ENCODE assay signal across 17 mouse cellular contexts in genomic region chr8:126844627-126845026, GRCm38 (mm10).
DNase-seq lines count a peak whose midpoint lies in the region; ATAC-seq and TF ChIP-seq lines count a peak whose summit lies in the region.
"Had no signal": no experiment of that assay in that cellular context is flagged by ENCODE, and none has a peak within 500 bp of the region (broad histone marks: within the 10 kb centered on the region; RNA-seq: fewer than 3 reads in every experiment).

No protein-coding gene starts in this region.

- DNase-seq in liver, embryonic 11.5 days (ENCODE audit: low spot score), result no peak
- DNase-seq in lung, adult 2 months, result peak; percentile 72
- peak; percentile 91 for DNase-seq in lung, postnatal 25 days (ENCODE audit: low spot score)
- no peak for DNase-seq in cerebellum, postnatal 36 days
- DNase-seq in kidney, postnatal 25 days, result no peak
- no peak for DNase-seq in cerebellum, postnatal 4 days (ENCODE audit: low spot score in 2 of 2)
- DNase-seq: cerebellum, adult 11 months; cerebellum, postnatal 14 days; kidney, adult 8-10 months; kidney, postnatal 36 days; thymus, adult 18-20 months had no signal

- H3K4me1 ChIP-seq in liver, embryonic 16.5 days (ENCODE audit: control insufficient read depth, low read depth, low read length), result peaks cover 32% of the 10 kb centered on the region
- H3K4me1 ChIP-seq in liver, embryonic 11.5 days (replicated peaks; ENCODE audit: control insufficient read depth, insufficient read depth, low read length), result peaks cover 38% of the 10 kb centered on the region
- H3K4me1 ChIP-seq in lung, adult 2 months (ENCODE audit: control insufficient read depth, insufficient read depth, low read length), result peaks cover 24% of the 10 kb centered on the region

- H3K4me2 ChIP-seq in liver, embryonic 16.5 days (ENCODE audit: low read depth, low read length), result no peak overlapping the region
- H3K4me2 ChIP-seq in liver, embryonic 11.5 days, result no peak overlapping the region
- H3K4me2 ChIP-seq: forebrain, embryonic 13.5 days; heart, embryonic 12.5 days; hindbrain, embryonic 14.5 days; limb, embryonic 15.5 days had no signal

- TF ChIP-seq POLR2A in lung, adult 2 months (IDR thresholded peaks at IDR 0.05; ENCODE audit: borderline replicate concordance, extremely low read depth, low read depth, low read length), result no peak

- no peak overlapping the region for H3K9ac ChIP-seq in liver, embryonic 16.5 days (ENCODE audit: low read depth, low read length)
- no peak overlapping the region for H3K9ac ChIP-seq in liver, embryonic 11.5 days (ENCODE audit: low read depth, low read length)
- H3K9ac ChIP-seq: forebrain, embryonic 13.5 days; heart, embryonic 12.5 days; hindbrain, embryonic 14.5 days; limb, embryonic 15.5 days had no signal

- H3K27me3 ChIP-seq in liver, embryonic 16.5 days (ENCODE audit: control insufficient read depth, insufficient read depth, low read depth, low read length), result no peaks in the 10 kb centered on the region
- H3K27me3 ChIP-seq in liver, embryonic 11.5 days (replicated peaks; ENCODE audit: control insufficient read depth, insufficient read depth, low read length), result no peaks in the 10 kb centered on the region
- H3K27me3 ChIP-seq: forebrain, embryonic 13.5 days; heart, embryonic 12.5 days; limb, embryonic 15.5 days; Patski had no signal

- WGBS in liver, embryonic 16.5 days (ENCODE audit: insufficient replicate concordance), result 65% methylated on average over 4 of the region's 4 CpGs
- 77% methylated on average over 4 of the region's 4 CpGs for WGBS in liver, embryonic 11.5 days
- WGBS in lung, adult 2 months, result 58% methylated on average over 4 of the region's 4 CpGs

- no peak for ATAC-seq in liver, embryonic 16.5 days (ENCODE audit: low read depth)
- ATAC-seq in liver, embryonic 11.5 days (replicated peaks; ENCODE audit: low FRiP score), result no peak
- ATAC-seq: forebrain, embryonic 13.5 days; Patski had no signal

- peak overlapping the region; percentile 34 for H3K27ac ChIP-seq in liver, embryonic 16.5 days (ENCODE audit: low read length)
- no peak overlapping the region for H3K27ac ChIP-seq in liver, embryonic 11.5 days (ENCODE audit: low read depth, low read length)
- H3K27ac ChIP-seq: forebrain, embryonic 13.5 days; hindbrain, embryonic 14.5 days; limb, embryonic 15.5 days had no signal

- H3K4me3 ChIP-seq in liver, embryonic 16.5 days (ENCODE audit: low read depth, low read length), result no peak overlapping the region
- no peak overlapping the region for H3K4me3 ChIP-seq in liver, embryonic 11.5 days (ENCODE audit: low read depth, low read length)
- no peak overlapping the region for H3K4me3 ChIP-seq in lung, adult 2 months (replicated peaks; ENCODE audit: extremely low read depth, low read depth, low read length)
- H3K4me3 ChIP-seq: forebrain, embryonic 13.5 days; heart, embryonic 12.5 days; limb, embryonic 15.5 days had no signal

- H3K9me3 ChIP-seq in liver, embryonic 16.5 days (replicated peaks; ENCODE audit: control insufficient read depth, low read length), result no peaks in the 10 kb centered on the region
- H3K9me3 ChIP-seq in liver, embryonic 11.5 days (ENCODE audit: control insufficient read depth, low read length), result no peaks in the 10 kb centered on the region
- H3K9me3 ChIP-seq: forebrain, embryonic 13.5 days; heart, embryonic 12.5 days; limb, embryonic 15.5 days had no signal

- TF ChIP-seq CTCF in lung, adult 2 months (IDR thresholded peaks at IDR 0.05; ENCODE audit: insufficient read depth, low read length), result no peak

- H3K36me3 ChIP-seq in liver, embryonic 16.5 days (ENCODE audit: control insufficient read depth, insufficient read depth), result no peaks in the 10 kb centered on the region
- H3K36me3 ChIP-seq in liver, embryonic 11.5 days (ENCODE audit: control insufficient read depth, insufficient read depth, low read length), result no peaks in the 10 kb centered on the region
- H3K36me3 ChIP-seq: heart, embryonic 12.5 days; limb, embryonic 15.5 days had no signal

Comparison
In these comparisons a context has a peak if more than half of its experiments do, and no peak if none do; other contexts are left out.
1. DNase-seq: peak in lung, adult 2 months (single experiment) and lung, postnatal 25 days (single experiment); none in liver, embryonic 11.5 days (single experiment), cerebellum, postnatal 36 days (0 of 2), kidney, postnatal 25 days (0 of 2) and cerebellum, postnatal 4 days (0 of 2).